Mouse (Mus musculus): ENCODE measurements at regions not wholly inside any gene's neighbourhood (a gene's known extent, or its start where the extent isn't known, plus 50 kb on each side); places are given as distances from the start of the nearest gene placed in this dataset.

DNA sequence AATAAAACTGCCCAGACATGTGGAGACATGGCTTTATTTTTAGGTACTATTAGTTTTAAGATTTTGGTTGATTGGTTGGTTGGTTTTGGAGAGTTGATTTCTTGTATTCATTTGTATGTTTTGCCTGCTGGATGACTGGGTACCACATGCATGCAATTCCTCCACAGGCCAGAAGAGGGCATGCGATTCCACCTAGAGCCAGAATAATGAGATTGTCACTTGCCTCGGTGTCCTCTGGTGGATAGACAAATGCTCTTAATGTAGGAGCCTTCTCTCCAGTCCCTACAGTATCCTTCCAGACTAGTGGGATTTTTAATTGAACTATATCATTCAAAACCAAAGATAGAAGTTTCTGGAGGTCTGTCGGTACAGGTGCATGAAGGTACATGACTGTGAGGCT is 524.1 kb upstream of the Dsel start:
- in situ Hi-C loops (cut with MboI; ENCODE audit: low pct_ligation_motif_present, low pct_unique_long_range_greater_than_20kb, low sequenced_read_pairs), result no loop called here

GRCm38 (mm10) chr1:112384015-112384414 is 519.3 kb upstream of the Dsel start:
- no peaks in the 10 kb centered on the region for H3K27me3 ChIP-seq (replicated peaks)
- no peak overlapping the region for H3K4me2 ChIP-seq (ENCODE audit: insufficient read depth, low read depth, poor library complexity, severe bottlenecking)
- H3K36me3 ChIP-seq (replicated peaks in 1 of 2; ENCODE audit: control insufficient read depth in 1 of 2, insufficient read depth in 1 of 2, low read length in 1 of 2), result no peaks in the 10 kb centered on the region
- in situ Hi-C loops (cut with MboI; ENCODE audit: low pct_ligation_motif_present, low pct_unique_long_range_greater_than_20kb, low sequenced_read_pairs), result no loop called here
- H3K9ac ChIP-seq (ENCODE audit: insufficient read depth, low read depth), result no peak overlapping the region
- H3K9me3 ChIP-seq (replicated peaks; ENCODE audit: low read length), result peaks cover 54% of the 10 kb centered on the region
- H3K79me2 ChIP-seq (replicated peaks; ENCODE audit: control insufficient read depth, extremely low read depth, insufficient read depth, poor library complexity, severe bottlenecking), result no peaks in the 10 kb centered on the region
- H3K4me1 ChIP-seq (ENCODE audit: control insufficient read depth in 1 of 2, insufficient read depth in 2 of 2), result no peaks in the 10 kb centered on the region
- TF ChIP-seq GABPA (IDR thresholded peaks at IDR 0.05; ENCODE audit: insufficient replicate concordance, low read depth, low read length) (no peak), E2F4 (IDR thresholded peaks at IDR 0.05; ENCODE audit: insufficient replicate concordance, low read depth, low read length) (no peak), ZMIZ1 (IDR thresholded peaks at IDR 0.05; ENCODE audit: low read depth, low read length) (no peak), RCOR1 (conservative IDR thresholded peaks at IDR 0.05; ENCODE audit: low read depth, low read length) (no peak), TBP (conservative IDR thresholded peaks at IDR 0.05; ENCODE audit: low read depth, low read length) (no peak), USF1 (IDR thresholded peaks at IDR 0.05; ENCODE audit: low read depth, low read length) (no peak), BHLHE40 (IDR thresholded peaks at IDR 0.05; ENCODE audit: low read depth, low read length) (no peak), USF2 (conservative IDR thresholded peaks at IDR 0.05; ENCODE audit: low read depth, low read length) (no peak), ZC3H11A (IDR thresholded peaks at IDR 0.05; ENCODE audit: low read depth, low read length) (no peak), JUND (conservative IDR thresholded peaks at IDR 0.05; ENCODE audit: low read depth, low read length) (no peak), MXI1 (IDR thresholded peaks at IDR 0.05; ENCODE audit: low read depth, low read length) (no peak), MEF2A (IDR thresholded peaks at IDR 0.05; ENCODE audit: borderline replicate concordance, low read depth, low read length) (no peak), NELFE (IDR thresholded peaks at IDR 0.05; ENCODE audit: low read depth, low read length) (no peak), EP300 (IDR thresholded peaks at IDR 0.05; ENCODE audit: low read length) (no peak)
- no peak overlapping the region for H3K4me3 ChIP-seq (replicated peaks in 1 of 3; ENCODE audit: low read depth in 2 of 3, low read length in 2 of 3, poor library complexity in 1 of 3)
- dilution Hi-C loops (cut with MboI; ENCODE audit: extremely low pct_ligation_motif_present, extremely low pct_unique_long_range_greater_than_20kb, low sequenced_read_pairs), result no loop called here
- DNase-seq (ENCODE audit: extremely low read depth), result no peak
- no peak overlapping the region for H3K27ac ChIP-seq (ENCODE audit: insufficient read depth, low read depth)

More for the DNA sequence above, 524.1 kb upstream of the Dsel start:
- no peak overlapping the region for H3K27ac ChIP-seq (ENCODE audit: insufficient read depth, low read depth)
- H3K36me3 ChIP-seq (replicated peaks in 1 of 2; ENCODE audit: control insufficient read depth in 1 of 2, insufficient read depth in 1 of 2, low read length in 1 of 2), result no peaks in the 10 kb centered on the region
- no peak for TF ChIP-seq NELFE (IDR thresholded peaks at IDR 0.05; ENCODE audit: low read depth, low read length)
- peak in 1 of 2 experiments; percentile 17; a peak in 2 of 4 replicates for TF ChIP-seq CTCF (conservative IDR thresholded peaks at IDR 0.05 in 1 of 2, IDR thresholded peaks at IDR 0.05 in 1 of 2; ENCODE audit: low read depth in 2 of 2, low read length in 2 of 2)
- TF ChIP-seq ZMIZ1 (IDR thresholded peaks at IDR 0.05; ENCODE audit: low read depth, low read length), result no peak
- no peak for DNase-seq (ENCODE audit: extremely low read depth)
- peaks cover 42% of the 10 kb centered on the region for H3K9me3 ChIP-seq (replicated peaks; ENCODE audit: low read length)
- H3K79me2 ChIP-seq (replicated peaks; ENCODE audit: control insufficient read depth, extremely low read depth, insufficient read depth, poor library complexity, severe bottlenecking), result no peaks in the 10 kb centered on the region
- no peaks in the 10 kb centered on the region for H3K27me3 ChIP-seq (replicated peaks)
- no peak overlapping the region for H3K9ac ChIP-seq (ENCODE audit: insufficient read depth, low read depth)
- H3K4me2 ChIP-seq (ENCODE audit: insufficient read depth, low read depth, poor library complexity, severe bottlenecking), result no peak overlapping the region
- no peaks in the 10 kb centered on the region for H3K4me1 ChIP-seq (ENCODE audit: control insufficient read depth in 1 of 2, insufficient read depth in 2 of 2)
- no peak overlapping the region for H3K4me3 ChIP-seq (replicated peaks in 1 of 3; ENCODE audit: low read depth in 2 of 3, low read length in 2 of 3, poor library complexity in 1 of 3)
- dilution Hi-C loops (cut with MboI; ENCODE audit: extremely low pct_ligation_motif_present, extremely low pct_unique_long_range_greater_than_20kb, low sequenced_read_pairs), result no loop called here
